Mouse (Mus musculus): Measurements from ENCODE around the gene Gm16427.
"Not testable (repeated sequence)": the region's sequence is repeated elsewhere in the genome, so short reads cannot be mapped to it uniquely, and the experiment has no call there.

Gene Gm16427

DNA sequence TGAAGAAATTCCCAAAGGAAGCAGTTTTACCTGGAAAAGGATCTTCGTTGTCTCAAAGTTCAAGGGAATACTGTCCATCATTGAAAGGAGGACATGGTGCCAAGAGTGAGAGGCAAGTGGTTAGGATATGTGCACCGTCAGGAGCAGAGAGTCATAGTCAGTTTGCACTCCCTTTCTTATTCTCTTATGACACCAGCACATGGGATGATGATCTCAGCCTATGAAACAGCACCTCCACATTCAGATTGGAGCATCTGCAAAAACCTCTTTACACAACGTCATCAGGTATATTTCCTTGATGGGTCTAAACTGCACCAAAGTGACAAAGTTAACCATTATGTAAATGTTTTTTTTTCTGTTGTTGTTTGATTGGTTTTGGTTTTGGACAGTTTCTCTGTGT, at the start of gene Gm16427:
Gene Gm16427, minus strand, starts transcription at position 101 of the 400 bp plus-strand sequence.
- DNase-seq (ENCODE audit: low read depth in 2 of 2, low spot score in 2 of 2), result not testable (repeated sequence)

All from CD8-positive naive resting alpha-beta T cell, adult 2 months (primary cell).